Mouse (Mus musculus): Measurements from ENCODE around the gene Olfr459. TPM values are rescaled to one million over a fixed set of nuclear protein-coding genes. Genes with fewer than 3 reads are reported as not detected.

Olfr459 gene
- total RNA-seq (2021) = not detected
- long read RNA-seq, experiment 1 = 0 reads
- long read RNA-seq, experiment 2 = 0 reads

DNA sequence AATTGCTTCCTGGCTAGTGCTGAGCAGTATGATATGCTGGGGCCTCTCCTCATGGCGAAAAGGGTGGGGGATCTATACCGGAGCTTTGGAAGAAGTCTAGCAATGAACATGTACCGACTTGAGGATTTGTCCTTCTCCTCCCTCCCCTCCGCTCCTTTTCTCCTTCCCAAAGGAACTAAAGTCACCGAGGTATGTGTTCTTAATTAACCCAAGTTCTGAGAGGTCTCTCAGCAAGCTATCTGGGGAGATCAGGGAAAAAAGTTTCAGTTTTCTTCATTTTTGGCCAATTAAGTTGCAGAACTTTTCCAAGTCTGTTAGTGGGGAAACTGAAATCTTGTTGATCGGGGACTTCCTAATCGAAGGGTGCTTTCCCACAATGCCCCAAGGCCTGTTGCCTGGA, at the start of gene Olfr459:
Olfr459 (minus strand) TSS at position 101 of the 400 bp plus-strand sequence.
- no peak for DNase-seq
- intact Hi-C loops (cut with DNase I) = no loop called here

DNA sequence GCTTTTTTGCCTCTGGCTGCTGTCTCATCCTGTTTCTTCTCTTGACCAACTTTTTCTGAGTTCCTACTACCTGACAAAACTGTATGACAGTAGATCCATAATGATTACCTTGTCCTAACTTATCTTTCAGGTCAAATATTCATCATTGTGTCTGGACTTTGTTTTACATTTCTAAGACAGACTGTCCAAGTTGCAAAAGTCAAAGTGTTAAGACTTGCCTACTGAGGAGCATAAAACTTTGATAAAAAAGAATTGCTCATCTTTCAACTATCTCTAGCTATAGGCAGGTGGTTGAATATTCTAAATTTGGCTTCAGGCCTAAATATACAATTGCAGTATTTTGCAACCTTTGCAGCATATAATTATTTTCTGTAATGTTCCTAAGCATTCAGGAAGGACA, 49.1 kb upstream of the Olfr459 start:
- no peak for DNase-seq

DNA sequence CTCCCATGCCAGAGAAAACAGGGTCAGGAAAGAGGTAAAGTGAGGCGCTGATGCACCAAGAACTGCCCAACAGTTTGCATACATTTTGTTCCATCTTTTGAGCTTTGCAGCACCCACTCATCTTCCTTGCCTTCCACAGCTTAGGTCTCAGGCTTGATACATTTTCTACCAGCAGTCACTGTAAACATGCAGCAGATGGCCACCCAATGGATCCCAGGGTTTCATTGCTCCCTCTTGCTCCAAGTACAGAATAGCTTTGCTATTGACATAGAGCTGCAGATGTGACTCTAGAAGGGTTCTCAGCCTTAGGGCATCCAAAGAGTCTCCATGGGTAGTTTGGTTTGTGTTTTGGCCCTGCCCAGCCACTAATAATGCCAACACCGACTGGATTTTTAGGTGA, 11.7 kb upstream of the Olfr459 start:
- DNase-seq = no peak
- intact Hi-C loops (cut with DNase I) = no loop called here

More for the DNA sequence above, 49.1 kb upstream of the Olfr459 start:
- intact Hi-C loops (cut with DNase I) = no loop called here

DNA sequence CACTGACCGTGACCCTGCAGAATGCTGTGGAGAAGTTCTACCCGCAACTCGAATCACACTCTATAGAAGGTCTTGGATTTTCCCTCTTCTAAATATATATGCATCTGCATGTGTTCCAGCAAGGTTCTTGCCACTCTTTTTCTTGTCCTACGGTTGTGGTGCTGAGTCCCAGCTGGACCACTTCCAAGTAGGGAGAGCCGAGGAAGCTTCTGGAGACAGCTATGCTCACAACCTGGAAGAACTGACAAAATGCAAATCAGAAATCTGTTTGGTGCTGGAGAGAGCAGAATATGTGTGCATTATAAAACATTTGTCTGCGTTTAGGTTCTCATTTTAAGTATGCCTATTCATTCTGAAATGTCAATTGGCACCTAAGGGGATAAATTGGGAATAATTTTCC, 744 bp upstream of the Olfr459 start:
- DNase-seq = no peak
- intact Hi-C loops (cut with DNase I) = no loop called here

DNA sequence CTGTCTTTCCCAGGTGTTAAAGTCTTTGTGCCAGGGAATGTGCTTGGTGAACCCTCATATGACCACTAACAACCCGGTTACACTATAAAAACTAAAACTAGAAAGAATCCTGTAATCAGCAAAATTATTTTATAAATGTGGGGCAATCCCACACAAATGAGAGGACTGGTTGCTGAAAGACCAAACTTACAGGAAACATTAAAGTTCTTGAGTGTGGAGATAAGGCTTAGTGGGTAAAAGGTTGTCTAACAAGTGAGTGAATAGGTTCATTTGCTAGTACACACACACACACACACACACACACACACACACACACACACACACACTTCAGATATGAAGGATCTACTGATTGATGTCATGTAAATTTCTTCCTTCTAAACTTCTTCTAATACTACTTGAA, 5.1 kb downstream of the Olfr459 start:
- intact Hi-C loops (cut with DNase I) = loop anchor here (10.0 kb wide), 2 partner anchors 555 to 1095 kb away; partner anchors contain the start of gene Fam131b
- no peak for DNase-seq

DNA sequence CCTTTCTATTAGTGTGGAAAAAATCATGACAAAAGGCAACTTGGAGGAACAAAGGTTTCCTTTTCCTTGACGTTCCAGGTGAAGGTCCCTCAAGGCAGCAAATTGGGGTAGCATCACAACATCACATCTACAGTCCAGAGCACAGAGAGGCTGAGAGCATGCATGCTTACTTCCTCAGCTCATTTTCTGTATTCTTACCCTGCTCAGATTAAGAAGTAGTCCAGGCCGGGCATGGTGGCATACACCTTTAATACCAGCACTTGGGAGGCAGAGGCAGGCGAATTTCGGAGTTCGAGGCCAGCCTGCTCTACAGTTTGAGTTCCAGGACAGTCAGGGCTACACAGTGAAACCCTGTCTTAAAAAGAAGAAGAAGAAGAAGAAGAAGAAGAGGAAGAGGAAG, 10.7 kb downstream of the Olfr459 start:
- no peak for DNase-seq
- intact Hi-C loops (cut with DNase I) = loop anchor here (5.0 to 10.0 kb wide), 3 partner anchors 560 to 1100 kb away; partner anchors contain the start of gene Fam131b

DNA sequence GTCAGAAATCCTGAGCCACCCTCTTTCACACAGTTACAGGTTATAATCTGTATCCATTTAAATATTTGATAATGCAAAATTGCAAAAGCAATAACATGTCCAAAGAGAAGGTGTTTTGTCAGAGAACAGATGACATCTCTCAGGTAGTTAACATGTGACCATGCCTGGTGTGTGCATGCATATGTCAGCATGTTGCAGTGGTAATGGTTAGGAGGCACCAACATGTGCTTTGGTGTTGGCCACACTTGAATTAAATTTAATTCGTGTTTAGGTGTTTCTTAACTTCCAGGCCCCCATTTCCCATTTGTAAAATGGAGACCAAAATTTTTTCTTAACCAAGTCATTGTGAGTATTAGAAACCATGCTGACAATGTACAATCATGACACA, 12.6 kb downstream of the Olfr459 start:
- DNase-seq = no peak
- intact Hi-C loops (cut with DNase I) = loop anchor here (5.0 to 10.0 kb wide), 3 partner anchors 562 to 1102 kb away; partner anchors contain the start of gene Fam131b

DNA sequence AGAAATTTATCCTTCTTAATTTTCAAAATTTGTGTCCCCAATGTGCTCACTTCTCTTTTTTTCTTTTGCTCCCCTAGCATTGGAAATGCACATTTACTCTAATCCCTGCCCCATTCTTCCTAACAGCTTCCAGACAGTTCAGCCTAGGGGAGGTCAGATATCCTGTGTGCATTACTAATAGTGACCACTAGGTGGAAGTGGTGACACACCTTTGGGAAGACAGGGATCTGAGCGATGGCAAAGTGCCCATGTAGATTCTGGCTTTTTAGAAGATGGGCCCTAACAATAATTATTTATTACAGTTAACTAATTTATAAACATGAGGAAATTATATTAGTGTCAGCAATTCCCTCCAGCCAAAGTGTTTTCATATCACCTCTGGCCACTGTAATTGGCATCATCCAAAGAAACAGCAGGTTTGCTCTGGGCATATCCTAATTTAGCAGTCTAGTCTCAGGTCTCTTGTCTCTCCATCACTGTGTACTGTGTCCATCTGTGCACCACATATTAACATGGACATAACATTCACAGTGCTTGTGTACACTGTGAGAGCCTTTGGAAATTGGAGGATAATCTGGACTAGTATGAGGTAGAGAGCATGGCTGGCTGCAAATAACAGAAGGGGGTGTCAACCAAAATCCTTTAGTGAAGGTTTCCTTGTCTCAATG, 13.1 kb downstream of the Olfr459 start:
- peak; percentile 19 to 62 for DNase-seq
- intact Hi-C loops (cut with DNase I) = loop anchor here (5.0 to 10.0 kb wide), 3 partner anchors 563 to 1103 kb away; partner anchors contain the start of gene Fam131b

DNA sequence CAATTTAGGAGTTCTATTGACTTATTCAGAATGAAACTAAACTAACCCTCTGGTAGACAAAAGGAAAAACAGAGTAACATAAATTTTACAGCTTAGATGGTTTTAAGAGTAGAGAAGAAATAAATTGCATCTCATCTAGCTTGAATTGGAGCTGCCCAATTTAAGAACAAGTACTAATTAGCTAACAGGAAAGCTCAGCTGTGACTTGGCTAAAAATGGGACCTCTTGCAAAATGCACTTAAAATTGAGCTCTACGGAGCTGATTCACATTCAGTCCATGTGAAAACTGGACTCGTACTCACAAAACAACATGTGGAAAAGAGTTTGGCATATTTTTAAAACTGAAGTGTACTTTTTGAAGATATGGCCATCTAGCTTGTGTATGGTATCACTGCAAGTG, 15.4 kb downstream of the Olfr459 start:
- DNase-seq = no peak
- intact Hi-C loops (cut with DNase I) = loop anchor here (5.0 to 10.0 kb wide), 3 partner anchors 565 to 1105 kb away; partner anchors contain the start of gene Fam131b

DNA sequence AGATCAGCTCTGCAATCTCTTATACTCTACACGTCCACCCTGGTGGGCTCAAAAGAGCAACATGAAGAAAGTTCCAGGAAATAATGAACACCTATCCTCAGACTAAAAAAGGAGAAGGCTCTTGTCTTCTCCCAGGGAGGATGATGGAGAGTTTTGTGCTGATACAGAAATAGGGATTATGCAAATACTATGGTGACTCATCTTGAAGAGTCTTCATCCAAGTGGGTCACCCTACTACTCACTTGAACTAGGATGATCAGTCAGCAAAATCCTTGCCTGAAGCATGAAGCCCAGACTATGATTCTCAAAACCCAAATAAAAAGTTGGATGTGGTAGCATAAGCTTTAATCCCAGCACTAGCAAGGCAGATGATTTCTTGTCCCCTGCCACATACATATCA, 16.6 kb downstream of the Olfr459 start:
- intact Hi-C loops (cut with DNase I) = no loop called here
- DNase-seq = no peak

DNA sequence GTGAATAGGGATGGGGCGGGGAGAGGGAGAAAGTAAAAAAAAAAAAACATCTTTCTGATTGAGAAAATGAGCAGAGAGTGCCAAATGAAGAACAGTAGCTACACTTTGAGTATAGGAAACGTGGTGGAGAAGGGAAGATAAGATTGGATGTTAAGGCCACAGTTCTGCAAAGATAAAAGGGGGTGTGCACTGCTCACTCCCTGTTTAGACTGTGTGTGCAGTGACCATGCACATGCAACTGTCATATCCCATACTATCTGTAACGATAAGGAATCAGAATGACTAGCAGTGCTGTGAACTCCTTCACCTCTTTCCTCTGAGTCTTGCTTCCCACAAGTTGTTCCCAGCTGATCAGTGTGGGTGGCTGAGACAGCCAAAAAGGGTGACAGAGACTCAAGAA, 17.8 kb downstream of the Olfr459 start:
- no peak for DNase-seq
- intact Hi-C loops (cut with DNase I) = no loop called here

DNA sequence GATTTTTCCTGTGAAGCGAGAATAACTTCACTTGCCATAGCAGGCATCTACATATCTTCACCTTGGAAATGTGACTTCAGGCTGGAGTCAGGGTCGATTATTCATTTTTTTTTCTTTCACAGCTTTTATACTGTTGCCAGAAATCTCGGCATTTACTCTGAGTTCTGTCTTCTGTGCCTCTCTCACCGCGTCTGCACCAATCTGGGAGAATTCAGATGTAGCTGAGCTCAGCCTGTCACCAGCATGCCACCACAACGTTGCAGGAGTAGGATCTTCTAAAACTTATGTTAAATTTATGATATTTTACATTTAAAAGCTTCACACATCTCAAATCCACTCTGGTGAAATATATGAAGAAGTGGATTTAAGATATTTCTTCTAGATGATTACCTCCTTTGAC, 20.4 kb downstream of the Olfr459 start:
- intact Hi-C loops (cut with DNase I) = no loop called here
- DNase-seq = no peak

DNA sequence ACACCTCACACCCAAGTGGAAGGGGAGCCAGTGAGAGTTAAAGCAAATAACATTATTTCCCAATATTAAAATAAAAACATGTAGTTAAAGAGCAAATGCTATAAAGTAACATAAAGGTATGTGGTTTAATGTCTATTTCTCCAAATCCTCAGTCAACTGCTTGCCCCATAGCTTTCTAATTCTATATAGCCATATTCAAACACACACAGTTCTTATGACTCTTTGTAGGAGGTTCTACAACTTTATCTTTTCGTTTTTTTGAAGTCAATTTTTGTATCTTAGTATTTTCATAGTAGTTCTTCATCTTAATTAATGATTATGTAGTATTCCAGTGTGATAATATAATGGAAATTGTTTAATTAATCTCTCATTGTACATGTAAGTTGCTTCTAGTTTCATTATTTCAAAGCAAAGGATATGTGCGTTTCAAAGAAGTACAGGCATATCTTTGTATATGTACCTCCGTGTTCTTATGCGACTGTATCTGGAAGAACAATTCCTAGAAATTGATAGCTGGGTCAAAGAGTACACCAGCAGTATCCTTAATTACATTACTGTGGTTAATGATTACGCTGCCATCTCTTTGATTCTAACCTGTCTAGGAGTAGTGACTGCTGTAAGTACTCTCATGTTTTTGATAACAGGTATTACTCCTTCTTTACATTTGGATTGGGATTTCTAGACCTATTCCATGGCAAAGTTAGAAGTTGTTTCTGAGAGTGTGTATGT, 30.1 kb downstream of the Olfr459 start:
- no peak for DNase-seq
- intact Hi-C loops (cut with DNase I) = no loop called here

DNA sequence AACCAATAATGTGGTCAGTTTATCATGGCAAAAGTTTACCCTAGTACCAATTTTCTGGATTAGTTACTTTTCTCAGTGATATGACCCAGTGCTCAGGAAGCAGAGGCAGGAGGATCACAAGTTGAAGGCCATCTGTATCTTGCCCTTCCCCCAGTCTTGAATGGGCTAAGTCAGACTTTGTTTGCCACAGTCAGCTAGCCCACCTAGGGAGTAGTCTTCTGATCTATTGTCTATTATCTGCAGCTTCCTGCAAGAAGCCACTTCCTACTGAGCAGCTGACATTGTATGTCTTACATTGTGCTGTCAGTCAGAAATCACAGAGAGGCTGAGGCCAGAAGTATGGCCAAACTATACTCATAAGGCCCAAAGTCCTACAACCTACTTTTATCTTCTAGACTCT, 33.9 kb downstream of the Olfr459 start:
- DNase-seq = no peak
- intact Hi-C loops (cut with DNase I) = no loop called here

DNA sequence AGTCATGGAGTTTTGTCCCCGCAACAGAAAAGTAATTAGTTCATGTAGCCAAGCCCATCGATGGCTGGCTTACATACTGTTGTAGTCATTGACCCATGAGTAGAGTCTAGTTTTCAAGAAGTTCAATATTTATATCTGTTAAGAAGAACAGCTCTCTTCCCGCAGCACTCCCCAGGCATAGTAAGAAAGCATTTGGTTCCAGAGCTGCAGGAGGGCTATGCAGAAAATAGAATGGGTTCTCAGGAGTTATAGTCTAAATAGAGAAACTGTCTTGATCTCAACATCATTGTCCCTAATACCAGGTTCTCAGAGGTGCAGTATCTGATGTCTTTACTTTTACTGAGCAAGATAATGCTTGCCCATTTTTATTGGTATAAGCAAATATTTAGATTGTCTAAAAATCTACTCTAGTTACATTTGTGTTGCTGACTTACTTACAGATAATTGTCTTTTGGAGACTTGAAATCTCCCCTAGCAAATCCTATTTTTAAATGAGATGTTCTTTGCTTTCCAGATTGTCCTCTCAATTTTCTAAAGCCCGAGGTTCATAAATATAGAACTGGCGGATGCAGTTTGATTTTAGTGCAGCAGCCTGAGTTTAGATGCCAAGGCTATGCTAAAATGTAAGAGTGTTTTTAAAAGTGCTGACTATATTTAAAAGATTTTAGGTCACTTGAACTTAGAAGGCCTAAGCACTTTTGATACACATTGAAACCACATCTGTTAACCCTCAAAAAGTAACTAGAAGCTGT, 40.1 kb downstream of the Olfr459 start:
- intact Hi-C loops (cut with DNase I) = no loop called here
- DNase-seq = no peak

DNA sequence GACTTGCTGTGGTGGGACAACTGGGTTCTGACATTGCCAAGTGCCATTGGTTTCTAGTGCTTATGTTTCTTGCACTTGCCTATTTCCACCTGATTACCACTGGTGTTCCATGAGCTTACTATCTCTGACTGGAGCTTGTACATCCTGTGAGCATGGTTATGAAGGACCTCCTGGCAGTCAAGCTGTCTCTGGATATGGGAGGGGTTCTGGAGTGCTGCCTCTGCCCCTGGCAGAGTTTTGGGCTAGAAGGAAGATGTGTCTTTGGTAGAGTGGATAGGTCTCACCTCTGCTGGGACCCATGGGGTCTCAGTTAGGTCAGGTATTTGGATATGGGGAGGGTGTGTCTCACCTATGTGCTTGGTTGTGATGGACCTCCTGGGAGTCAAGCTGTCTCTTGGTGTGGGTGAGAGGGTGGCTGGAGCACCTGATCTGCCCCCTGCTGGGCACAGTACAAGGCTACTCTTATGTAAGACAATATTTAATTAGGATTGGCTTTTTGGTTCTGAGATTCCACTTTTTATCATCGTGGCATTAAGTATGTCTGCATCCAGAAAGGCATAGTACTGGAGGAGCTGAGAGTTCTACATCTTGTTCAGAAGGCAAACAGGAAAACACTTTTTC, 46.9 kb downstream of the Olfr459 start:
- intact Hi-C loops (cut with DNase I) = no loop called here
- DNase-seq = no peak

DNA sequence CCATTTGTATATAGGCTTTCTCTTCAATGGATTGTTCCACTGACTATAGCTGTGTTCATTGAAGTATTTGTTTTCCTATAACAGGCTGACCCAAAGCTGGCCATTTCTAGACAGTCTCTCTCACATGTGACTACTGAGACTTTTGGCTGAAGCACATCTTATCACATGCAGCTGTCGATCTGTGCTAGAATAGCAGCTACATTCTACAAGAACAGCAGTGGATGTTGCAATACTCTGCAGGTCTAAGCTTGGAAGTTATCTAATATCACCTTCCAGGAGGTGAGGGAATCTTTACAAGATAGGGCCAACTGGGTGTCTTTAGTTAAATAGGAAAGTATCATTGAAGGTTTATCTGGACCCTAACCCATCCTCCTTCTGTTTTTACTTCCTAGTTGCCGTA, 53.5 kb downstream of the Olfr459 start:
- intact Hi-C loops (cut with DNase I) = no loop called here
- DNase-seq = no peak
